Mouse (Mus musculus): Measurements from ENCODE around the gene Rapgef3.

GRCm38 (mm10) chr15:97809942-97810341 lies 42.2 kb upstream of the Rapgef3 start:
- no peak for TF ChIP-seq GATA1 (IDR thresholded peaks at IDR 0.05; ENCODE audit: low read length)
- no peak for TF ChIP-seq TAL1 (IDR thresholded peaks at IDR 0.05; ENCODE audit: low read length)
